Mouse (Mus musculus) neural tube, embryonic 14.5 days (tissue): ENCODE measurements around the gene Spsb2. TPM values are rescaled to one million over a fixed set of nuclear protein-coding genes. Genes with fewer than 3 reads are reported as not detected.

Experiments used
- ATAC-seq: fragments of 200-750 bp; cut with Nextera tagmentation; 2 replicates; pipeline ENCODE4 v1.8.0; 2017; ENCODE audit warnings: low read depth, mild to moderate bottlenecking, moderate TSS enrichment, moderate library complexity
- H3K27ac ChIP-seq: fragments of 300-500 bp; sonication (generic); 2 replicates; pipeline ENCODE4 v1.5.1; 2014; ENCODE audit warnings: low read depth, mild to moderate bottlenecking, control low read depth, low read length, moderate library complexity, mixed read lengths
- H3K27me3 ChIP-seq: fragments of 300-500 bp; sonication (generic); 2 replicates; pipeline ENCODE4 v1.6.1; 2014; ENCODE audit warnings: low read length; ENCODE audit not compliant: control insufficient read depth, insufficient read depth
- H3K36me3 ChIP-seq: fragments of 300-500 bp; sonication (generic); 2 replicates; pipeline ENCODE4 v1.6.1; 2014; ENCODE audit warnings: low read length, mixed read lengths; ENCODE audit not compliant: control insufficient read depth, insufficient read depth
- H3K4me1 ChIP-seq: fragments of 300-500 bp; sonication (generic); 2 replicates; pipeline ENCODE4 v1.6.1; 2014; ENCODE audit warnings: low read length; ENCODE audit not compliant: control insufficient read depth, insufficient read depth
- H3K4me2 ChIP-seq: fragments of 300-500 bp; sonication (generic); 2 replicates; pipeline ENCODE4 v1.6.1; 2014; ENCODE audit warnings: mild to moderate bottlenecking, low read depth, low read length, control low read depth
- H3K4me3 ChIP-seq: fragments of 300-500 bp; sonication (generic); 2 replicates; pipeline ENCODE4 v1.5.1; 2014; ENCODE audit warnings: low read depth, low read length, control low read depth, mixed read lengths
- H3K9ac ChIP-seq: fragments of 300-500 bp; sonication (generic); replicated peaks from 2 replicates; pipeline ENCODE4 v1.6.1; 2014; ENCODE audit warnings: low read depth, mild to moderate bottlenecking, control low read depth, low read length, mixed read lengths
- H3K9me3 ChIP-seq: fragments of 300-500 bp; sonication (generic); 2 replicates; pipeline ENCODE4 v1.6.1; 2016; ENCODE audit warnings: low read length; ENCODE audit not compliant: control insufficient read depth
- whole genome bisulfite sequencing: fragments of 180-500 bp; shearing (Covaris S2); extraction: QIAGEN DNeasy Blood & Tissue Kit; methylation state at CpG from one replicate; pipeline ENCODE4 v1.1.7; 2014; 5-methylcytosine and 5-hydroxymethylcytosine counted together
- polyA plus RNA-seq: library from polyadenylated mRNA; unstranded; fragments of >200 nt; fragmentation: Nextera tagmentation; extraction: Ambion mirVana; gene quantifications from 2 replicates; pipeline ENCODE4 v1.2.1, GENCODE M21; 2014

The Spsb2 gene
- polyA plus RNA-seq, 1 experiment from 2014 or later = 4.4 TPM

DNA sequence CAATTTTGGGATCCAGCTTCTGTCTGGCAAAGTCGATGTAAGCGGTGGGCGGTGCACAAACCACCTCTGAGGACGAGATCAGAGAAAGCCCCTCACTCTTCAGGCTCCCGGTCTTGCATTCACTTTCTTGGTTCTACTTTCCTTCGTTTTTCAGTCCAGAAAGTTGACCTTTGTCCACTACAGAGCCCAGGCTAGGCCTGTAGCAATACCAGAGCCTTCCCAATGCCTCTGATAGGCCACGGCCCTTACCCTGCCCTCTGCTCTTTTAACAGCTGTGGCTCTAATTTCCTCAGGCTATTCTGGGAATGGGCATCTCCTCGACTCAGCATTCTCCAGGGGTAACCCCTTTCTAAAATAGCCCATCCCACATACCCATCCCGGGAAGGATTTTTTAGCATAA, 4.4 kb downstream of the Spsb2 start:
- Histone ChIP-seq H3K27me3 (no peaks in the 10 kb centered on the region), H3K36me3 (peaks cover 26% of the 10 kb centered on the region), H3K9ac (peak overlapping the region; percentile 75), H3K4me3 (peak overlapping the region; percentile 62), H3K4me2 (peak overlapping the region; percentile 87), H3K4me1 (peaks cover 26% of the 10 kb centered on the region), H3K9me3 (no peaks in the 10 kb centered on the region), H3K27ac (peak overlapping the region; percentile 88; the same call in 1 of the 2 replicates)
- ATAC-seq = no peak
- 21% methylated on average over 9 of the region's 9 CpGs for WGBS

DNA sequence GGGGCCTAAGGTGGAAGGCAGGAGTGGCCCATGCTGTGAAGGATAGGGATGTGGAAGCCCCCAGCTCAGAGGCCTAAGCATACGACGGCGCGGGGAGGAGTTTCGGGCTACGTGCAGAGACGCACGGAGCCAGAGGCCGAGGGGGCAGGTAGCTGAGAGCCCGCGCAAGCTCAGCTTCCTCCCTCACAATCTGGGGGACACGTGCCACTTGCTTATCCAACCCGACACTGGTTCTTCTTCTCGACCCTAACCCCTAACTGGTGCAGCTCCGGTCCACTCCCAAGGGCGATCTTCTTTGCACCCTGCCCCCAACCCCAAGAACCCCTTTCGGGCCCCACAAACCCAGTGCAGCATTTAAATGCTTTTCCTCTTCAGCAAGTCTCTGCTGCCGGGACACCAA, 5.0 kb downstream of the Spsb2 start:
- Histone ChIP-seq H3K4me3 (peak overlapping the region; percentile 62), H3K4me2 (peak overlapping the region; percentile 87), H3K36me3 (peaks cover 32% of the 10 kb centered on the region), H3K4me1 (peaks cover 26% of the 10 kb centered on the region), H3K9me3 (no peaks in the 10 kb centered on the region), H3K9ac (peak overlapping the region; percentile 75), H3K27me3 (no peaks in the 10 kb centered on the region), H3K27ac (peak overlapping the region; percentile 88)
- under 1% methylated on average over 18 of the region's 18 CpGs for WGBS
- peak; percentile 81 for ATAC-seq

DNA sequence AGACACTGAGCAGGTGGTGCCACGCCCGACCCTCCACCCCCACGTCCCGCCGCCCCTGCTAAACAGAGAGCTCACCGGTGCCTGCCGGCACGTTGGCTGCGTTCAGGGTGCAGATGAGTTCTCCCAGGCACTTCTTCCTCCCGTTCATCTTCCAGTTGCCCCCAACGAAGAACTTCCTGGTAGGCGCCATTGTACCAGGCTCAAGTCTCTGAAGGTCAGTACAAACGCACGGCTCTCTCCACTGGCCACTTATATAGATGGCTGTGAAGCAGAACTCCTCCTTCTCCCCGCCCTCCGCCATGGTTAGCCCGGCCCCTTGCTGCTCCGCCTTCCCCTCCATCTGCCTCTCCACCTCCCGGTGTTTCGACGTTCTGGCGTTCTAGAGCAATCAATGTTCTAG, 5.5 kb downstream of the Spsb2 start, which contains the start of gene Tpi1:
Gene Tpi1, minus strand, starts transcription at position 364 of the 400 bp plus-strand sequence.
- ATAC-seq = peak; percentile 88
- Histone ChIP-seq H3K4me2 (peak within 1 kb of the TSS; percentile 87), H3K36me3 (peaks cover 37% of the 10 kb centered on the region), H3K27me3 (no peaks in the 10 kb centered on the region), H3K4me3 (peak within 1 kb of the TSS; percentile 62), H3K4me1 (peaks cover 26% of the 10 kb centered on the region), H3K27ac (peak within 1 kb of the TSS; percentile 88), H3K9ac (peak within 1 kb of the TSS; percentile 75), H3K9me3 (no peaks in the 10 kb centered on the region)
- under 1% methylated on average over 22 of the region's 22 CpGs for WGBS

DNA sequence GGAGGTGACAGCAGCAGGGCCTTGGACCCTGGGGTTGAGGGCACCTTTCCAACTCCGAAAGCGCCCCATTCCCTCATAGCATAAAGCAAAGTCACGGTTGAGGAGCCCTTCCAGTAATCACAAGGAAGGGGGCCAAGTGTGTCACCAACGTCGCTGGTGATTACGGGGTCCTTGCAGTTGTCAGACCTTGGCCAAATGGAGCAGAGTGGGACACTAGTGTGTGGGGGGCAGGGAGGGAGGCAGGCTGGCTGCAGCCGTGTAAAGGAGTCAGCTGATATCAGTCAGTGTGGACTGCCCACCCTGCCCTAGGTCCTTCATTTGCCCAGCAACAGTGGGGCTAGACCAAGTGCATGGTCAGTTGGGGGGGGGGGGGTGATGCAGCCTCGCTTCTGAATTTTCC, 6.0 kb downstream of the Spsb2 start:
- peak overlapping the region; percentile 88; the same call in 1 of the 2 replicates for H3K27ac ChIP-seq
- H3K9ac ChIP-seq = no peak overlapping the region
- H3K4me3 ChIP-seq = peak overlapping the region; percentile 62; the same call in 1 of the 2 replicates
- ATAC-seq = peak; percentile 36
- peaks cover 42% of the 10 kb centered on the region for H3K36me3 ChIP-seq
- H3K4me2 ChIP-seq = peak overlapping the region; percentile 87; the same call in 1 of the 2 replicates
- no peaks in the 10 kb centered on the region for H3K9me3 ChIP-seq
- 33% methylated on average over 7 of the region's 8 CpGs for WGBS
- peaks cover 24% of the 10 kb centered on the region for H3K4me1 ChIP-seq
- H3K27me3 ChIP-seq = no peaks in the 10 kb centered on the region

DNA sequence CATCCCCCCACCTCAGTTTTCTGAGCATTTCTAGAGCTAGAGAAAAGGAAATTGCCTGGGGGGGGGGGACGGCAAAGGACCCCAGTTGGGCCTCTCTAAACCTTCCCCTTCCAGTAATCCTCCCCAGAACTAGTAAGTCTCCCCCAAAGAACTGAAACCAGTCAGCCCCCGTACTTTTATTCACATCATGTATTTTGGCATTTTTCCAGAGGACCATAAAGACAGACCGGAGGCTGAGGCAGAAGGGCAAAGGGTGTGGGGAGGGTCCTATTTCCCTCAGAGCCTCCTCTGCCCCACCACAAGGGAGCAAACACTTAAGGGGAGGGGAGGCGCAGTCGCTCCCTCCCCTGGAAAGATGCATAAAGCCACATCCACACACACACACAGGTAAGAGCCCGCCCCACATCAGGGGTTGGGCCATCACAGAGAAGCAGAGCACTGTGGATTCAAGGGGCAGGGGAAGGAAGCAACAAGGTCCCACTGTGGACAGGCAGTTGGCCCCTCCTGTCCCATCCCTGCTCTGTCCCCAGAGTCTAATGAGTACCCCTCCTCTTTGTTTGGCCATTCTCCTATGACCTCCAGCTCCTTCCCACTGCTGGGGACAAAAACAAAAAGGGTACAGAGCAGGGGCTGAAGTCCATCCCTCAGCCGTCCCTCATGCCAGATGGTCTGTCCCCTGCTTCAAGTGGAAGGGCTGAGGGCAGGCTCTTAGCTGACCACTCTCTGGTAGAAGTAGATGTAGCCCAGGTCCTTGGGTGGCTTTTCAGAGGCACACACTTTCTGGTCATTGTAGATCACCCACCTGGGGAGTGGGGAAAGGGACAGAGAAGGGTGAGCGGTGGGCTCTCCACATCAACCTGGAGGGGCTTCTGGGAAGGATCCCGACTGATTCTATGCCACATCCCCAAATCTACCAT, 6.7 kb downstream of the Spsb2 start:
- peaks cover 17% of the 10 kb centered on the region for H3K4me1 ChIP-seq
- no peak overlapping the region for H3K27ac ChIP-seq
- no peak overlapping the region for H3K4me2 ChIP-seq
- no peaks in the 10 kb centered on the region for H3K27me3 ChIP-seq
- no peak for ATAC-seq
- H3K36me3 ChIP-seq = peaks cover 48% of the 10 kb centered on the region
- WGBS = 59% methylated on average over 9 of the region's 9 CpGs
- no peak overlapping the region for H3K4me3 ChIP-seq
- no peaks in the 10 kb centered on the region for H3K9me3 ChIP-seq
- no peak overlapping the region for H3K9ac ChIP-seq

DNA sequence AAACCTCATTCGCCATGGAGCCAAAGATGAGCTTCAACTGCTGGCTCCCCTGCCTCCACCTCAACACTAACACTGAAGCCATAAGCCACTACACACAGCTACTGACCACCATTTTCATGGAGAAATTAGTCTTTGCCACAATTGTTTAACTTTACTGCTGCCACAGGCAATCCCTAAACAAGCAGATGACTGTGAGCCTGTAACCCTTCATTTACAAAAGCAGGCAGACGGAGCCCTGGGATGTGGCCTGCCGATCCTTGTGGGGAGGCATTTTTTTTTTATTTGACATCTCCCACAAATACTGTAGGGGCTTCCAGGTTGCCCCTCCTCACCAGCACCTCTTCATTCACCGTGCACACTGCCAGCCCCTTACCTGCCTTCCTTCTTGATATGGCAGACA, 8.2 kb downstream of the Spsb2 start:
- Histone ChIP-seq H3K4me2 (no peak overlapping the region), H3K9me3 (no peaks in the 10 kb centered on the region), H3K4me3 (no peak overlapping the region), H3K27ac (no peak overlapping the region), H3K9ac (no peak overlapping the region), H3K36me3 (peaks cover 58% of the 10 kb centered on the region), H3K4me1 (peaks cover 16% of the 10 kb centered on the region), H3K27me3 (no peaks in the 10 kb centered on the region)
- 94% methylated on average over 4 of the region's 4 CpGs for WGBS
- no peak for ATAC-seq

DNA sequence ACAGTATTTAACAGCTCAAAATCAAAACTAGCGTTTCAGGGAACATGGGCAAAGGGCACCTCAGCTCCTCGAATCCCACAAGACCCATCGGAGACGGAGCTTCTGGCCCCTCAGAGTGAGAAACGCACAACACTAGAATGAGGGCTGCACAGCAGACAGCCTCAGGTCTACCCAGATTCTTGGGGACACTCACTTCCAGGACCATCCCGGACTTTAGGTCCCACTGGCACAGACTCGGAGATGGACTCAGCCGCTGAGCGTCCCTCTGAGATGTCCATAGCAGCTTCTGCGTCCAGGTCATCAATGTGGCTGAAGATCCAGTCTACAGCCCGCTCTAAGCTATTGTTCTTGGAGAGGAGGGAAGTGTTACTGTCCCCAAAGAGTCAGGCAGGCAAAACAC, 8.7 kb downstream of the Spsb2 start:
- no peak overlapping the region for H3K27ac ChIP-seq
- ATAC-seq = no peak
- H3K36me3 ChIP-seq = peaks cover 58% of the 10 kb centered on the region
- no peaks in the 10 kb centered on the region for H3K9me3 ChIP-seq
- 95% methylated on average over 11 of the region's 11 CpGs for WGBS
- no peak overlapping the region for H3K9ac ChIP-seq
- H3K27me3 ChIP-seq = no peaks in the 10 kb centered on the region
- H3K4me3 ChIP-seq = no peak overlapping the region
- peaks cover 15% of the 10 kb centered on the region for H3K4me1 ChIP-seq
- H3K4me2 ChIP-seq = no peak overlapping the region

DNA sequence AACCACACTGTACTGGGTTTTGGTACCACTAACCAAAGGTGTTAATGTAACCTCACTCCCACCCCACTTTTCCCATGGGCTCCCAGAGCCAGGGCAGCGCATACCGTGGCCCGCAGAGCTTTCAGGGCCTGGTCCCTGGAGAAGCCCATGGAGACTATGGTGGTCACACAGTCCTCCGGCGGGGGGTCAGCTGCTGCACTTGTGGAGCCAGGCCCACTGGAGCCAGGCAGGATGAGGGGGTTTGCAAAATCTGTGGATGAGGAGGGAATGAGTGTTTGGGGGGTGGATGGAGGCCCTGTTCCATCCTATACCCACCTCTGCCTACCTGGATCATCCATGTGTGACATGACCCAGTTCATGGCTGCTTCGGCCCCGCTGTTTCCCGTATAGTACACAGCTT, 9.1 kb downstream of the Spsb2 start:
- 94% methylated on average over 8 of the region's 8 CpGs for WGBS

DNA sequence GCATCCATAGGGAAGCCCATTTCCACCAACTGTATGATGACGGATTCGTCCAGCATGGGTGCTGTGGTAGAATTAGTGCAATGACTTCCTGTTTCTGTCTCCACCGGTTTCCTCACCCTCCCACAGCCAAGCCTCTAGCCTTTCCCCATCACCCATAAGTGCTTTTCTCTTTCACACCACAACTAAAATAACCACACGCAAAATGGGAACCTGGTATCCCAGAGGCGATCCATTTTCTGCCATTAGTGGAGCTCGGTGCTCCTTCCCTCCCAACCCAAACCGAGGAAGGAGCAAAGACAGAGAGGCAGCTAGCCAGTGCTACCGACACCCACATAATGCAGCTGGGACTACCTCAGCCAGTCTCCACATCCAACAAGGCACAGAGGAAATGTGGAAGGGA, 9.5 kb downstream of the Spsb2 start:
- no peak overlapping the region for H3K9ac ChIP-seq
- whole genome bisulfite sequencing = 96% methylated on average over 8 of the region's 8 CpGs
- peaks cover 66% of the 10 kb centered on the region for H3K36me3 ChIP-seq
- no peaks in the 10 kb centered on the region for H3K27me3 ChIP-seq
- no peaks in the 10 kb centered on the region for H3K9me3 ChIP-seq
- no peak overlapping the region for H3K4me3 ChIP-seq
- H3K4me2 ChIP-seq = no peak overlapping the region
- peaks cover 6% of the 10 kb centered on the region for H3K4me1 ChIP-seq
- H3K27ac ChIP-seq = no peak overlapping the region
- no peak for ATAC-seq

More for the DNA sequence above, 9.1 kb downstream of the Spsb2 start:
- no peak overlapping the region for H3K27ac ChIP-seq
- H3K9ac ChIP-seq = no peak overlapping the region
- ATAC-seq = no peak
- H3K4me2 ChIP-seq = no peak overlapping the region
- H3K4me1 ChIP-seq = peaks cover 10% of the 10 kb centered on the region
- H3K27me3 ChIP-seq = no peaks in the 10 kb centered on the region
- no peak overlapping the region for H3K4me3 ChIP-seq
- no peaks in the 10 kb centered on the region for H3K9me3 ChIP-seq
- peaks cover 61% of the 10 kb centered on the region for H3K36me3 ChIP-seq
